Mouse (Mus musculus) heart, adult 9 months (tissue): ENCODE results near the gene Gm47189.
A peak's percentile ranks its signal among the peaks of the same experiment; 100 is the strongest.
"Not testable (repeated sequence)": the region's sequence is repeated elsewhere in the genome, so short reads cannot be mapped to it uniquely, and the experiment has no call there.

Experiments used
- DNase-seq, 2 experiments: peaks; one replicate each; pipeline ENCODE4 v3.0.0; 2022; ENCODE audit warnings: low spot score in 2 of 2

The Gm47189 gene

GRCm38 (mm10) chr14:41772341-41772740, at the start of gene Gm47189:
TSS of gene Gm47189 (minus strand) at chr14:41772441.
- not testable (repeated sequence) for DNase-seq

DNA sequence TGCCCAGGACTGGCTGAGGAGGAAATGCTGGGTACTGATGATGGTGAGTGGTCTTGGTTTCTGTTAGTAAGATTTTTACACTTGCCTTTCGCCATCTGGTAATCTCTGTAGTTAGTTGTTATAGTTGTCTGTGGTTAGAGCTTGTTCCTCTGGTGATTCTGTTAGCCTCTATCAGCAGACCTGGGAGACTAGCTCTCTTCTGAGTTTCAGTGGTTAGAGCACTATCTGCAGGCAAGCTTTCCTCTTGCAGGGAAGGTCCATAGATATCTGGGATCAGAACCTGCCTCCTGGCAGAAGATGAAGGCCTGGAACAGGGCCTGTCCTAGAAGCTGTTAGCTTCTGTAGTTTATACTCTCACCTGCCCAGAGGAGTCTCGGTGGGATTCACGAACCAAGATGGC, 16.3 kb downstream of the Gm47189 start:
- DNase-seq = peak; percentile 4 to 8

DNA sequence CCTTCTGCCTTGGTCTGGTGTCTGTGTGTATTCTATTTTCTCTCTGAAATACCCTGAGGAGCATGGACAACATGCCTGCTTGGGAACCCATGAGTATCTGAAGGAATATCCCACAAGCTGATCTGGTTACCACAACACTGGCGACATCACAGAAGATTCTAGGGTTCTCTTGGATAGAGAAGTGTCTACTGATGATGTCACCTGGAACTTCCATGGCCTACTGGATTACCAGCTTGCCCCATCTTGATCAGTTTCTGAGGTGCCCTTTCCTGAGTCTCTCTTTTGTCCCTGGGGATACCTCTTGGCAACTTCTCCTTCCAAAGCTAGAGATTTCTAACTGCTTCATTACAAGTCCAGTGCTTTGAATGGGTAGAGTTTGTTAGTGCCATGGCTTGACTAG, 21.7 kb downstream of the Gm47189 start, which contains the start of gene Gm7929:
TSS of gene Gm7929 (minus strand) at position 101 of the 400 bp plus-strand sequence.
- DNase-seq = not testable (repeated sequence)

DNA sequence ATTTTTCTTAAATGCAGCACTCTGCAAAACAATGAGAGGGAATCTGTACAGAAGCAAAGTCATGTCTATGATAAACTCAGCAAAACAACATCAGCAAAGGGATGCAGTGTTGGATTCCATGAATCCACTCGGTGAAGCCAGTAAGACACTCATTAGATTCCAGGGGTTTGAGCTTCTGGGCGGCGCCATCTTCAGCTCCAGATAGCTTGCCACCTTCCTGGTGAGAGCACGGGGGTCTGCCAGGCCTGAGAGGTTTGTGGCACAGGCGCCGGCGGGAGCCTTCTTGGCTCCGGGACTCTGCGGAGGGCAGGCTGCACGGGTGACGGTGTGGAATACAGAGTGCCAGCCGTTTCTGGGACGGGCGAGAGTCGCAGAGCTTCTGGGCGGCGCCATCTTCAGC, 48.8 kb downstream of the Gm47189 start:
- DNase-seq = not testable (repeated sequence)

- not testable (repeated sequence) for DNase-seq
Observed at GRCm38 (mm10) chr14:41717180-41717579, 55.1 kb downstream of the Gm47189 start.
